Mouse (Mus musculus): ENCODE results near the gene Tbxas1. TPM values are rescaled to one million over a fixed set of nuclear protein-coding genes. Genes with fewer than 3 reads are reported as not detected.

Tbxas1 gene
- total RNA-seq, 2 experiments from 2014 or later: 0.72 to 1.2 TPM

- DNase-seq: no peak
Observed at GRCm38 (mm10) chr6:39005267-39005944, 130.2 kb downstream of the Tbxas1 start.

- DNase-seq: no peak
Observed at GRCm38 (mm10) chr6:39005945-39006572, 130.9 kb downstream of the Tbxas1 start.

DNA sequence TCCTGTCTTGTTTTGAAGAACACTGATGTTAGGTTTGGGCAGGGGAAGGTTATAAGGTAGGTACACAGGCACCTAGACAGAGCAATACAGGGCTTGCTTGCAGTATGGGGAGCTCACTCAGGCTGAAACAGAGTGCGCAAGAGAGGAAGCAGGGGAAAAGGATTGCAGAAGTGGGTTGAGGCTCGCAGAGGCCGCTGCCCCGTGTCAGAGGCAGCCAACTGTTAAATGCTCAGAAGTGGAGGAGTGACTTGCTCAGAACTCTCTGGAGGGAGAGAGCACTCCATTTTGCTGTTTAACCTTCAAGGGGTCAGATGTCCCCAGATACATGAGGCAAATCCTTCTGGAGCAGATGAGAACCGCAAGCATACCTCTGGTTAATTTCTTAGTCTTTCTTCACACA is 132.0 kb downstream of the Tbxas1 start:
- no peak for DNase-seq

- no peak for DNase-seq
Observed at GRCm38 (mm10) chr6:39008116-39008515, 132.9 kb downstream of the Tbxas1 start.

DNA sequence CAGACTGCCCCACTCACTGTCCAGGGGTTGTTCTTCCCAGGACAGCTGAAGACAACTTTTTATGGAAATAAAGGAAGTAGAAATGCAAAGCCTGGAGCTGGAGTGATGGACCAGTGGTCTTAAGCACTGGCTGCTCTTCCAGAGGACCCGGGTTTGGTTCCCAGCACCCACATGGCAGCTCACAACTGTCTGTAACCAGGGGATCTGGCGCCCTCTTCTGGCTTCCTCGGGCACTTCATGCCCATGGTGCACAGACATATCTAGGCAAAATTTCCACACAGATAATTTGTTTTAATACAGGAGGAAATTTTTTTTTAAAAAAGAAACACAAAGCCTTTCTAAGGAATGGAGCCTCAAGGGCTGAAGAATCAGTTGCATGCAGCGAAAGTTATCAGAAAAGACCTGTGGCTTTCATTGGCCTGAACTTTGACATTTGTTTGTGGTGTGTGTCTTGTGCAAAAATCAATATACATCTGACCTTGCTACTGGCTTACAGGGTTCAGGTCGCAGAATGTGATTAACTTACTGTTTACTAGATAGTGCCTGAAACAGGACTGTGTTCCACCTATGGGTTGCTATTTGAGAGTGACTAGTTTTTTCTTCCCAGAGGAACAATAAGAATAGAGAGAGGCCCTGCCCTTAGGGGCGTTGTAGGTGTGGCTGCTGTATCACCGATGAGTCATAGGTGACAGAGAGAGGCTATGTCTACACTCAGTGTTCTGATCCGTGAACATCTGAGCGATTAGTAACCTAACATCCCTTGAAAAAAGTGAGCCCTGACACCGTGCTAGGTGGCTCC is 138.0 kb downstream of the Tbxas1 start:
- DNase-seq: no peak

- DNase-seq: no peak
Observed at GRCm38 (mm10) chr6:39017942-39018341, 142.7 kb downstream of the Tbxas1 start.

DNA sequence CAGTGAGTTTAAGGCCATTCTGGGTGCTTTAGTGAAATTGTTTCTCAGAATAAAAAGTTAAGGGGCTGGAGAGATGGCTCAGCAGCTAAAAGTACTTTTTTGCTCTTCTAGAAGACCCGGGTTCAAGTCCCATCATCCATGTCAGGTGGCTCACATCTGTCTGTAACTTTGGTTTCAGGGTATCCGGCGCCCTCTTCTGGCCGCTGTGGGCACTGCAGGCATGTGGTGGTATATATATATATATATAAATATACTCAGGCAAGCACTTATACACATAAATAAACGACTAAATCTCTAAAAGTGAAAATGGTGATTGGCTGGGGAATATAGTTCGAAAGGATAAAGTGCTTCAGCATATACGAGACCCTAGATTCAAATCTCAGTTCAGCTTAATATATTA is 143.6 kb downstream of the Tbxas1 start:
- peak; percentile 36 for DNase-seq

DNA sequence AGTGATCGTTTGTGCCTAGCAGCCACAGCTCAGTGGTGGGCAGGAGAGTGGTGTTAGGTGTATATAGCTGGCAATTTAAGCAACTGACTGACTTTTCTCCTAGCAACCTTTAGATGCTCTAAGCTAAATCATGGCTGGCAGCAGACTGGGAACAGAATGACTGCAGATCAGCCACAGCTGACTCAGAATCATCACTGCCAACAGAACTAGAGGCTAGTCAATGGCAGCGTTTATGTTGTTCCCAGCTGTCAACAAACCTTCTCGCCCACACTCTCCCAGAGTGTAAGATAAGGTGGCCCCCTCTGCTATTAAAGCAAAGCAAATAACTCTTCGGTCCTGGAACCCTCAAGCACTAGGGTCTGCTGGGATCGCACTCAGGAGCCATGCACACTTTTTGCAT is 144.0 kb downstream of the Tbxas1 start:
- DNase-seq: no peak

GRCm38 (mm10) chr6:39021909-39022308 is 146.7 kb downstream of the Tbxas1 start:
- DNase-seq: no peak

DNA sequence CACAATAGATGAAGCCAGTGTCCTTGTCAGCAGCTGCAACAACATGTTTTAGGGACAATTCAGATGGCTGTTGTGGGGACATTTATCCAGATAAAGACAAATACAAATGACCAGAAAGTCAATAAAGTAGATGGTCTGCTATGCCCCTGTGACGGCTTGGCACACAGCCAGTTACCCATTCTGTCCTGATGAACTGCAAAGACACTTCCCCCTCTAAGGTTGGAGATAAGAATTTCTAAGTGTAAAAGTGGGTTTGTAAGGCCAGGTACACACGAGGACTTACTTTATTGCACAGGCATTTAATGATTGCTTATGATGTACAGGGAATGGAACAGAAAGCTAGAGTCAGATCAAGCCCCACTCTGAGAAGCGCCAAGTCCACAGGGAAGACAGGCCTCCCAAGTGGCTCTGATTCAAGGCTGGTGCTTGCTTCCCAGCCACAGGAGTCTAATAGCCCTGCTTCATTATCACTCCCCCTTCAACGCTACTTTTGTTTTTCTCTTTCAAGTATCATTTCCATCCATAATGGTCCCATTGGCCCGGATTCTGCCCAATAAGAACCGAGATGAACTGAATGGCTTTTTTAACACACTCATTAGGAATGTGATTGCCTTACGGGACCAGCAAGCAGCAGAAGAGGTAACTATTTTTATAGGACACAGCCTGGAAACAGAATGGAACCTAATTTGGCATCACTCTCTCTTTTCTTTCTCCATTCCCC is 147.4 kb downstream of the Tbxas1 start:
- no peak for DNase-seq

DNA sequence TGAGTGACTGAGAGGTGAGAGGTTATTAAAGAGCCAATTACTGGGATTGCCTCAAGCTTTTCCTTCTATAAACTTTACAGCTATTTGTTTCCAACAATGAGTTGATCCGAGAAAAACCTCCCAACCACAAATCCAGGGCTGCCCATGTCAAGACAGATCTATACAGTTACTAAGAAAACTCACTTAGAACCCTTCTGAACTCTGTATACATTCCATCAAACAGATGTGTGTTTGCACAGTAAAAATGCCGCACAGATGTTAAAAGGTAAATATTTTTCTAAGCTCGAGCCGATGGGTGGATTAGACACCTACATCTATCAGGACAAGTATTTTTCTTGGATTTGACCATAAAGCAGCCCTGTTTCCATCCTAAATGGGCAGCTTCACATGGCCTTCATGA is 149.4 kb downstream of the Tbxas1 start:
- DNase-seq: no peak

- peak; percentile 14 for DNase-seq
Observed at GRCm38 (mm10) chr6:39025038-39025437, 149.8 kb downstream of the Tbxas1 start.

DNA sequence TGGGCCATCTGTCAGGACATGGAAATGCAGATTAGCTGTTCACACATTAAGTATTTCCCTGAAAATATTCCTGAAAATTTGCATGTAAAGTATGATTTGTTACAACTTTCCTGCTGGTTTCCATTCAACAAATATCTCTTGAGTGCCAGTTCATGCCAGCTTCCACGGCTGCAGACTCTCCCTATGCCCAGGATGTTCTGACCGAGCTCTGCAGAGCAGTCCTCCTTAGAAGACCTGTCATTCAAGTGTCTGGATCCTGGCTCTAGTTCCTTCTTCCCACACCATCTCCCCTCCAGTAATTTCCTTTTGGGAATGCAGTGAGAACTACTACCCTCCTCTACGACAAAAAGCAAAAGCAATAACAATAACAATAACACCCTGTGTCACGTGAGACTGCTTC is 155.5 kb downstream of the Tbxas1 start:
- no peak for DNase-seq

DNA sequence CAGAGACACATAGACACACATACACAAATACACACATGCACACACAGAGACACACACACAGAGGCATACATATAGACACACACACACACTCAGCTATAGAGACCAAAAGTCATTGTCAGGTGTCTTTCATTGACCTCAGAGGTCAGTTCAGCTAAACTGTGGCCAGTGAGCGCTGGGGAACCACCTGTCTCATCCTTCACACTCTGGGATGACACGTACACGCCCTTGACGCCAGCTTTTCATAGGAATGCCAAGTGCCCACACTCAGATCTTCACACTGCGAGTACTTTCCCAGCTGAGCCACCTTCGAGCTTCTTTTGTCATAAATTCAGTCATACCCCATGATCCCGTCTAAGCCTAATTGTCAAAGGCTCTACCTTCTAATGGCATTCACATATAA is 158.5 kb downstream of the Tbxas1 start:
- DNase-seq: no peak

DNA sequence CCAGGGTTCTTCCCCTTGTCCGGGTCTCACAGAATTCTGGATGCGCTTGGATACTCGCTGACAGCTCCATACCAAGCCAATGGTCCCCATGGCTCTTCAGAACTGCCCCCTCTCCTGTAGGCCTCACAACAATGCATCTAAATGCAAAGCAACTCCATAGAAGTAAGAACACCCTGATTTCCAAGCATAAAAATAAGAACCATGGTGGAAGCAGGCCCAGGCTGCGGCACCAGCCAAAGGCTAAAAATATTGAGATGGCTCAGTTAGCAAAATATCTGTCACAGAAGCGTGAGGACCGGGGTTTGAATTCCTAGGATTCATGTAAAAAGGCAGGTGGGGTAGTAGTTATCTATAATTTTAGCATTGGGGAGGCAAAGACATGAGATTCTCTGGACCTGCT is 159.8 kb downstream of the Tbxas1 start:
- no peak for DNase-seq

GRCm38 (mm10) chr6:39036204-39036603 is 161.0 kb downstream of the Tbxas1 start:
- DNase-seq: no peak

DNA sequence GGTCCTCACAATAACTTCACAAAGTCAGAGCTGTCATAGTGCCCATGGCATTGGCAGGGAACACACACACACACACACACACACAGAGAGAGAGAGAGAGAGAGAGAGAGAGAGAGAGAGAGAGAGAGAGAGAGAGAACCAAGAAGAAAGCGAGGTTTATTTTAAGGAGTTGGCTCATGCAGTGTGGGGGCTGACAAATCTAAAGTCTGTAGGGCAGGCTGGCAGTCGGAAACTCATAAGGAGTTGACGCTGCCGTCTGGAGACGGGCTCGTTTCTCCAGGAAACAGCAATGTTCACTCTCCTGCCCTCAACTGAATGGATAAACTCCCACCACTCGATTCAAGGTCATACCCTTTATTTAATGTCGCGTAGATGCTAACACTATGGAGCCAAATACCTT is 165.2 kb downstream of the Tbxas1 start:
- DNase-seq: no peak

- DNase-seq: peak; percentile 38
Observed at GRCm38 (mm10) chr6:39049141-39049540, 173.9 kb downstream of the Tbxas1 start.

- no peak for DNase-seq
Observed at GRCm38 (mm10) chr6:39050836-39051235, 175.6 kb downstream of the Tbxas1 start.

- no peak for DNase-seq
Observed at GRCm38 (mm10) chr6:39051799-39052556, 176.8 kb downstream of the Tbxas1 start.

DNA sequence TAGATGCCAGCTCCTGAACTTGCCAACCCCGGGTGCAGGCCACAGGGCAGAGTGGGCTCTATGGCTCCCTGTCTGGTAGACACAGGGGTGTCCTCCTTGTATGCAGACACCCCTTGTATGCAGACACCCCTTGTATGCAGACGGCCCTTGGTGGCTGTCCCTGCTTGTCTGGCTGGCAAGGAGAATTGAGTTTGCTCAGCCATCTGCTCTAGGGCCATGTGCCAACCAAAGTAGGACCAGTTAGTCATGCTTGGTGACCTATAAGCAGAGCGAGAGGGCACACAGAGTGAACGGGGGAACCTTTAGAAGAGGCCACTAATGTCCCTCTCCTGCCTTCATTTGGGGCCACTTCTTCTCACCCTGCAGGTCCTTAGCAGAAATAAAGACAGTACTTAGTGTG is 177.4 kb downstream of the Tbxas1 start:
- no peak for DNase-seq

- DNase-seq: no peak
Observed at GRCm38 (mm10) chr6:39054206-39054864, 179.1 kb downstream of the Tbxas1 start.

Measured in heart, postnatal 4 days (tissue).